9 mouse cellular contexts compared by ENCODE assay signal in the genomic region with DNA sequence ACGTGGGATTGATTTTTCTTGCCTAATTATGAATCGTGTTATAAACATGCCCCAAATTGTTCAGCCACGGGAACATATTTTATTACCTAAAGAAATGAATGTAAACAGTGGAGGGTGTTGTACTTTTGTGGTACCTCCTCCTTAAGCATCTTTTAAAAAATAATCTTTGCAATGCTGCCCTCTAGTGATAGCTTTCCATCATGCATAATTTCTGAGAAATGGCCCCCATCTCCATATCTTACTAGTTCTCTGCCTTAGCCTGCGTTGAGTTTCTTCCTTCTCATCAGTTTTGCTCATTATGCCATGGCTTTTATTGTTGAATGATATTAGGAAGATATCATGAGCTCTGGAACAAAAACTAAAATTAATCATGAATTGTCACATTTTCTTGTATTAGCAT. TPM values are rescaled to one million over a fixed set of nuclear protein-coding genes. Genes with fewer than 3 reads are reported as not detected.
DNase-seq lines count a peak whose midpoint lies in the region; ATAC-seq lines count a peak whose summit lies in the region.
"Had no signal": no experiment of that assay in that cellular context is flagged by ENCODE, and none has a peak within 500 bp of the region (broad histone marks: within the 10 kb centered on the region; RNA-seq: fewer than 3 reads in every experiment).

No protein-coding gene starts in this region.

- H3K9me3 ChIP-seq in neural tube, embryonic 12.5 days: no peaks in the 10 kb centered on the region
- H3K9me3 ChIP-seq: megakaryocyte, embryonic 14.5 days had no signal

- no peaks in the 10 kb centered on the region for H3K4me1 ChIP-seq in neural tube, embryonic 12.5 days

- intact Hi-C loops in left cerebral cortex, postnatal 14 days (cut with DNase I): loop anchor here (5.0 kb wide), 1 partner anchor 225 kb away; no protein-coding TSS in a partner anchor
- intact Hi-C loops in left cerebral cortex, postnatal 4 days (cut with DNase I): no loop called here

- WGBS in large intestine, adult 2 months: 3% methylated on average over 4 of the region's 4 CpGs
- WGBS in neural tube, embryonic 12.5 days: 19% methylated on average over 4 of the region's 4 CpGs

- no peak overlapping the region for H3K4me3 ChIP-seq in neural tube, embryonic 12.5 days
- H3K4me3 ChIP-seq: megakaryocyte, embryonic 14.5 days had no signal

- DNase-seq in left cerebral cortex, postnatal 14 days (ENCODE audit: low spot score in 2 of 2): peak; percentile 58 to 66
- DNase-seq in left cerebral cortex, postnatal 4 days: no peak
- DNase-seq in large intestine, adult 2 months (ENCODE audit: low read depth, low spot score): peak; percentile 42
- no peak for DNase-seq in adrenal gland, adult 8-10 months
- no peak for DNase-seq in ovary, postnatal 10 days (ENCODE audit: low spot score)

- no peak overlapping the region for H3K4me2 ChIP-seq in neural tube, embryonic 12.5 days (replicated peaks)

- H3K27ac ChIP-seq in neural tube, embryonic 12.5 days: no peak overlapping the region

- no peaks in the 10 kb centered on the region for H3K27me3 ChIP-seq in neural tube, embryonic 12.5 days (replicated peaks)
- H3K27me3 ChIP-seq: megakaryocyte, embryonic 14.5 days had no signal

- peak; percentile 68 for ATAC-seq in activated CD4-positive, CD25-positive, alpha-beta regulatory T cell, adult 4 months
- ATAC-seq in erythroid progenitor cell, adult 5-6 weeks (replicated peaks; ENCODE audit: low FRiP score, poor library complexity, severe bottlenecking): 0 out of 2 replicates have a peak, but pooled peaks have one; percentile 61
- peak; percentile 48; the same call in 1 of the 2 replicates for ATAC-seq in neural tube, embryonic 12.5 days (ENCODE audit: low FRiP score, low read depth)

- no peak overlapping the region for H3K9ac ChIP-seq in neural tube, embryonic 12.5 days

- no peaks in the 10 kb centered on the region for H3K36me3 ChIP-seq in neural tube, embryonic 12.5 days

RNA-seq across cellular contexts. Expression of gene Macrod2, which starts 32.2 kb away (rescaled TPM):
- total RNA-seq in left cerebral cortex, postnatal 14 days (2021): 10 to 100 TPM; 52.7 to 55.7 TPM
- total RNA-seq in left cerebral cortex, postnatal 4 days (2021): 100 to 1,000 TPM in 1 of 2 experiments, 10 to 100 TPM in 1; 99.1 to 108 TPM
- polyA plus RNA-seq in activated CD4-positive, CD25-positive, alpha-beta regulatory T cell, adult 4 months (2017; shearing (Covaris generic)): under 1 TPM in 1 of 2 experiments, not detected in 1; 0.71 TPM
- total RNA-seq in erythroid progenitor cell, adult 5-6 weeks (2015; ENCODE audit: low replicate concordance): 0.72 and 2.1 TPM in 2 replicates
- 0.45 TPM in 1 of 2 replicates, not detected in the other for total RNA-seq in erythroid progenitor cell, adult 5-6 weeks (2017; ENCODE audit: low replicate concordance)
- polyA plus RNA-seq in large intestine, adult 2 months (2012; rRNA removed): 1.9 and 2.3 TPM in 2 replicates
- 52.6 and 53.8 TPM in 2 replicates for polyA plus RNA-seq in neural tube, embryonic 12.5 days (2016; fragmentation: Nextera tagmentation; extraction: Ambion mirVana)
- 10 to 100 TPM in 1 of 4 experiments, 1 to 10 TPM in 3; 5.2 to 11.9 (median 7.8) TPM for total RNA-seq in adrenal gland, adult 8-10 months (2022)

RNA-seq across cellular contexts. Expression of gene Sel1l2, which starts 37.8 kb away (rescaled TPM):
- not detected for total RNA-seq in left cerebral cortex, postnatal 14 days (2021)
- total RNA-seq in left cerebral cortex, postnatal 4 days (2021): not detected
- polyA plus RNA-seq in activated CD4-positive, CD25-positive, alpha-beta regulatory T cell, adult 4 months (2017; shearing (Covaris generic)): not detected
- total RNA-seq in erythroid progenitor cell, adult 5-6 weeks (2015; ENCODE audit: low replicate concordance): not detected in 2 replicates
- total RNA-seq in erythroid progenitor cell, adult 5-6 weeks (2017; ENCODE audit: low replicate concordance): not detected in 2 replicates
- not detected in 2 replicates for polyA plus RNA-seq in large intestine, adult 2 months (2012; rRNA removed)
- not detected in 2 replicates for polyA plus RNA-seq in neural tube, embryonic 12.5 days (2016; fragmentation: Nextera tagmentation; extraction: Ambion mirVana)
- not detected for total RNA-seq in adrenal gland, adult 8-10 months (2022)

Comparison
In these comparisons a context has a peak if more than half of its experiments do, and no peak if none do; other contexts are left out.
1. DNase-seq: peak in left cerebral cortex, postnatal 14 days (2 of 2) and large intestine, adult 2 months (single experiment); none in left cerebral cortex, postnatal 4 days (single experiment), adrenal gland, adult 8-10 months (single experiment) and ovary, postnatal 10 days (single experiment).
2. RNA of gene Macrod2, which starts 32.2 kb away (total RNA-seq): 99.1 to 108 TPM in left cerebral cortex, postnatal 4 days and 52.7 to 55.7 TPM in left cerebral cortex, postnatal 14 days; 5.2 to 11.9 TPM in adrenal gland, adult 8-10 months and 0.45 to 2.1 TPM in erythroid progenitor cell, adult 5-6 weeks; every median in the first group is over 4 times any median in the second.
3. Peak in every context shown above with its lines, with median percentiles within 50 percentile points of each other: ATAC-seq.